Mouse (Mus musculus) midbrain, embryonic 13.5 days (tissue): ENCODE measurements at regions not wholly inside any gene's neighbourhood (a gene's known extent, or its start where the extent isn't known, plus 50 kb on each side); places are given as distances from the start of the nearest gene placed in this dataset.
A peak's percentile ranks its signal among the peaks of the same experiment; 100 is the strongest.

ENCODE experiments used
- ATAC-seq: fragments of 200-750 bp; cut with Nextera tagmentation; 2 replicates; pipeline ENCODE4 v1.8.0; 2017; ENCODE audit warnings: mild to moderate bottlenecking, moderate TSS enrichment, moderate library complexity
- H3K27ac ChIP-seq: fragments of 300-500 bp; sonication (generic); 2 replicates; pipeline ENCODE4 v1.5.1; 2015; ENCODE audit warnings: inconsistent platforms, mild to moderate bottlenecking, moderate library complexity
- H3K27me3 ChIP-seq: fragments of 300-500 bp; sonication (generic); 2 replicates; pipeline ENCODE4 v1.6.1; 2015; ENCODE audit warnings: mild to moderate bottlenecking, inconsistent platforms
- H3K36me3 ChIP-seq: fragments of 300-500 bp; sonication (generic); 2 replicates; pipeline ENCODE4 v1.6.1; 2015; ENCODE audit warnings: mild to moderate bottlenecking, inconsistent platforms
- H3K4me1 ChIP-seq: fragments of 300-500 bp; sonication (generic); replicated peaks from 2 replicates; pipeline ENCODE4 v1.6.1; 2015; ENCODE audit warnings: inconsistent platforms
- H3K4me2 ChIP-seq: fragments of 300-500 bp; sonication (generic); replicated peaks from 2 replicates; pipeline ENCODE4 v1.6.1; 2015; ENCODE audit warnings: moderate library complexity, mild to moderate bottlenecking, inconsistent platforms
- H3K4me3 ChIP-seq: fragments of 300-500 bp; sonication (generic); replicated peaks from 2 replicates; pipeline ENCODE4 v1.5.1; 2015; ENCODE audit warnings: mild to moderate bottlenecking, inconsistent platforms
- H3K9ac ChIP-seq: fragments of 300-500 bp; sonication (generic); replicated peaks from 2 replicates; pipeline ENCODE4 v1.6.1; 2015; ENCODE audit warnings: mild to moderate bottlenecking, inconsistent platforms
- H3K9me3 ChIP-seq: fragments of 300-500 bp; sonication (generic); 2 replicates; pipeline ENCODE4 v1.6.1; 2016; ENCODE audit warnings: mild to moderate bottlenecking, inconsistent platforms
- WGBS: fragments of 180-500 bp; shearing (Covaris S2); methylation state at CpG from one replicate; pipeline ENCODE4 v1.1.7; 2015; 5-methylcytosine and 5-hydroxymethylcytosine counted together

- Histone ChIP-seq H3K27ac (peak overlapping the region; percentile 56; the same call in 1 of the 2 replicates), H3K4me2 (peak overlapping the region; percentile 13; the same call in 1 of the 2 replicates)
- ATAC-seq = peak; percentile 77
Observed at GRCm38 (mm10) chr2:122863343-122863970, 98.4 kb downstream of the Sqor start.

GRCm38 (mm10) chr2:122863971-122864348, 98.9 kb downstream of the Sqor start:
- Histone ChIP-seq H3K27me3 (no peaks in the 10 kb centered on the region), H3K9ac (no peak overlapping the region), H3K27ac (no peak overlapping the region), H3K9me3 (no peaks in the 10 kb centered on the region), H3K36me3 (no peaks in the 10 kb centered on the region), H3K4me1 (no peaks in the 10 kb centered on the region), H3K4me2 (peak overlapping the region; percentile 13; the same call in 1 of the 2 replicates), H3K4me3 (no peak overlapping the region)
- 69% methylated on average over 1 of the region's 1 CpGs for WGBS
- ATAC-seq = 0 out of 2 replicates have a peak, but pooled peaks have one; percentile 45

More at GRCm38 (mm10) chr2:122863343-122863970, 98.4 kb downstream of the Sqor start:
- Histone ChIP-seq H3K36me3 (no peaks in the 10 kb centered on the region), H3K9me3 (no peaks in the 10 kb centered on the region), H3K4me1 (no peaks in the 10 kb centered on the region), H3K27me3 (no peaks in the 10 kb centered on the region), H3K4me3 (no peak overlapping the region), H3K9ac (no peak overlapping the region)
- WGBS = 58% methylated on average over 15 of the region's 15 CpGs

GRCm38 (mm10) chr2:122887111-122887510, 122.1 kb downstream of the Sqor start:
- Histone ChIP-seq H3K4me2 (no peak overlapping the region), H3K27me3 (no peaks in the 10 kb centered on the region), H3K36me3 (no peaks in the 10 kb centered on the region), H3K27ac (no peak overlapping the region), H3K4me1 (no peaks in the 10 kb centered on the region), H3K4me3 (no peak overlapping the region), H3K9me3 (peaks cover 18% of the 10 kb centered on the region), H3K9ac (no peak overlapping the region)
- no peak for ATAC-seq

- H3K27ac ChIP-seq = no peak overlapping the region
- no peak for ATAC-seq
- no peaks in the 10 kb centered on the region for H3K36me3 ChIP-seq
- no peaks in the 10 kb centered on the region for H3K4me1 ChIP-seq
- H3K4me3 ChIP-seq = no peak overlapping the region
- no peak overlapping the region for H3K9ac ChIP-seq
- peaks cover 18% of the 10 kb centered on the region for H3K9me3 ChIP-seq
- H3K4me2 ChIP-seq = no peak overlapping the region
- H3K27me3 ChIP-seq = no peaks in the 10 kb centered on the region
Observed at GRCm38 (mm10) chr2:122887526-122887925, 122.5 kb downstream of the Sqor start.

GRCm38 (mm10) chr2:122905129-122906072, 140.4 kb downstream of the Sqor start:
- ATAC-seq = peak; percentile 90
- Histone ChIP-seq H3K9me3 (no peaks in the 10 kb centered on the region), H3K4me1 (peaks cover 14% of the 10 kb centered on the region), H3K27ac (peak overlapping the region; percentile 65), H3K9ac (no peak overlapping the region), H3K27me3 (0 out of 2 replicates have a peak, but pooled peaks cover 2% of the 10 kb centered on the region), H3K36me3 (no peaks in the 10 kb centered on the region), H3K4me3 (no peak overlapping the region), H3K4me2 (0 out of 2 replicates have a peak overlapping the region, but pooled peaks have one; percentile 6)
- 8% methylated on average over 11 of the region's 11 CpGs for WGBS

- no peak for ATAC-seq
- H3K4me2 ChIP-seq = no peak overlapping the region
- WGBS = 95% methylated on average over 1 of the region's 1 CpGs
Observed at GRCm38 (mm10) chr2:122916772-122917171, 151.7 kb downstream of the Sqor start.

GRCm38 (mm10) chr2:122937922-122938321, 172.9 kb downstream of the Sqor start:
- no peaks in the 10 kb centered on the region for H3K4me1 ChIP-seq
- H3K9me3 ChIP-seq = no peaks in the 10 kb centered on the region
- no peak overlapping the region for H3K9ac ChIP-seq
- no peak overlapping the region for H3K4me2 ChIP-seq
- no peak overlapping the region for H3K27ac ChIP-seq
- no peaks in the 10 kb centered on the region for H3K27me3 ChIP-seq
- H3K36me3 ChIP-seq = no peaks in the 10 kb centered on the region
- H3K4me3 ChIP-seq = no peak overlapping the region
- ATAC-seq = no peak
- WGBS = 41% methylated on average over 4 of the region's 4 CpGs

More at GRCm38 (mm10) chr2:122916772-122917171, 151.7 kb downstream of the Sqor start:
- Histone ChIP-seq H3K27me3 (no peaks in the 10 kb centered on the region), H3K4me3 (no peak overlapping the region), H3K27ac (no peak overlapping the region), H3K36me3 (no peaks in the 10 kb centered on the region), H3K9ac (no peak overlapping the region), H3K4me1 (no peaks in the 10 kb centered on the region), H3K9me3 (no peaks in the 10 kb centered on the region)

- Histone ChIP-seq H3K4me3 (no peak overlapping the region), H3K9ac (no peak overlapping the region), H3K27ac (peak overlapping the region; percentile 19; the same call in 1 of the 2 replicates), H3K4me2 (no peak overlapping the region), H3K27me3 (no peaks in the 10 kb centered on the region), H3K4me1 (peaks cover 12% of the 10 kb centered on the region; the same call in 1 of the 2 replicates), H3K36me3 (no peaks in the 10 kb centered on the region), H3K9me3 (no peaks in the 10 kb centered on the region)
- ATAC-seq = 0 out of 2 replicates have a peak, but pooled peaks have one; percentile 50
- WGBS = 21% methylated on average over 2 of the region's 2 CpGs
Observed at GRCm38 (mm10) chr2:122944841-122945240, 179.8 kb downstream of the Sqor start.

GRCm38 (mm10) chr2:122945891-122946290, 180.9 kb downstream of the Sqor start:
- Histone ChIP-seq H3K4me1 (peaks cover 12% of the 10 kb centered on the region; the same call in 1 of the 2 replicates), H3K27me3 (no peaks in the 10 kb centered on the region), H3K4me2 (no peak overlapping the region), H3K27ac (no peak overlapping the region), H3K9me3 (no peaks in the 10 kb centered on the region), H3K9ac (no peak overlapping the region), H3K36me3 (no peaks in the 10 kb centered on the region), H3K4me3 (no peak overlapping the region)
- ATAC-seq = no peak
- 84% methylated on average over 3 of the region's 3 CpGs for WGBS

- Histone ChIP-seq H3K36me3 (no peaks in the 10 kb centered on the region), H3K9ac (no peak overlapping the region), H3K4me3 (no peak overlapping the region), H3K9me3 (no peaks in the 10 kb centered on the region), H3K27ac (no peak overlapping the region), H3K4me1 (peaks cover 12% of the 10 kb centered on the region; the same call in 1 of the 2 replicates), H3K27me3 (no peaks in the 10 kb centered on the region), H3K4me2 (no peak overlapping the region)
- no peak for ATAC-seq
- 90% methylated on average over 3 of the region's 3 CpGs for WGBS
Observed at GRCm38 (mm10) chr2:122949031-122949430, 184.0 kb downstream of the Sqor start.

GRCm38 (mm10) chr2:122961701-122962100, 196.7 kb downstream of the Sqor start:
- H3K27me3 ChIP-seq = no peaks in the 10 kb centered on the region
- no peak for ATAC-seq
- H3K4me1 ChIP-seq = no peaks in the 10 kb centered on the region
- H3K36me3 ChIP-seq = no peaks in the 10 kb centered on the region
- no peak overlapping the region for H3K27ac ChIP-seq
- H3K4me3 ChIP-seq = no peak overlapping the region
- WGBS = 87% methylated on average over 4 of the region's 4 CpGs
- no peak overlapping the region for H3K4me2 ChIP-seq
- no peaks in the 10 kb centered on the region for H3K9me3 ChIP-seq
- H3K9ac ChIP-seq = no peak overlapping the region
